Mouse (Mus musculus): ENCODE measurements at regions not wholly inside any gene's neighbourhood (a gene's known extent, or its start where the extent isn't known, plus 50 kb on each side); places are given as distances from the start of the nearest gene placed in this dataset.

DNA sequence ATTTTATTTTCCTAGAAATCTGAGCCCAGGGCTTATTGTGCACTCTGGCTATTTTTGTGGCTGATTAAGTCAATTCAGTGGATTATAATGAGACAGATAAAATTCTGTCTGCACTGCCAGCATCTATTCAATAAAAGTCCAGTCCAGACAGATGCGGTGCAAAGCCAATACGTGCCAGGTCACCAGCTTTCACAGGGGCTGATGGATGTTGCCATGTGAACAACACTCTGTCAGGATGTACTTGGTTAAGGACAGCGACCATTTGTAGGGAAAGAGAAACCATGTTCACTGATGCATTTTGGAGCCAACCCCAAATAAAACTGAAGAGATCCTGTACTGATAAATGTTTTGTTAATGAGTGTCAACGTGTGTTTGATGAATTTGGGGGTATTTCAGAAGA, 285.0 kb upstream of the Gnpda2 start:
- peak; percentile 1 for DNase-seq
- intact Hi-C loops (cut with DNase I) = no loop called here

DNA sequence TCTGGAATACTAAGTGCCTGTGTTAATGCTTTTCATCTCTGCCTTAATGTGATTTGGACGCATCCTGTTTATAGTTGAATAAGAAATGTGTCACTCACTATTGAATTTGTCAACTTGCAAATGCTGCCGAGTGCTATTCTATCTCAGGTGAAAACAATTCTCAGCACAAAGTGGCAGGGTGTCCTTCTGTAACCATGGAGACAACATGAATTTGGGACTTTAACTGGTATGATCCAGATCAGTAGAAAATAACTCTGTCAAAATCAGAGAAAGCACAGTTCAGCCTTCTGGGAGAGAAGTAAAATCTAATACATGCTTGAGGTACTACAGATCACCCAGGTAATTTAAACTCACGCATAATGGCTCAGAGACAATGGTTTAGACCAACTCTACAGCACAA, 270.9 kb upstream of the Gnpda2 start:
- DNase-seq = no peak

DNA sequence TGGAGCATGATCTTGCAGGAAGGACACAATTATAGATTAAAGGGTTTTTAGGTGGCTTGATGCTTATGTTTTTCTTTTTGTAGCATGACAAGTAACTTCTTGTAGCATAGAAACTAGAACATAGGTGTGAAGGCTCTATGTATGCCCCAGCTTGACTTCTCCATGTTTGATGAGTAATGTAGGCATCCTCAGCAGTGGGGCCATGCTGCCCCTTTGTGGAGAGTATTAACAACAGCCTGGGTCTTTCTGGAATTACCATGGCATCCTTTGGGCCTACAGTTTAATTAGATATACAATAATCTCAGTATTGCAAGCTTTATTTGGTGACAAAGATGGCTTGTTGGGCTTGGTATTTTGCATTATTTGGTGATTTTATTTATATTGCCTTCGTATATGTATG, 252.7 kb upstream of the Gnpda2 start:
- DNase-seq = no peak
- intact Hi-C loops (cut with DNase I) = no loop called here

More for the DNA sequence above, 270.9 kb upstream of the Gnpda2 start:
- intact Hi-C loops (cut with DNase I) = no loop called here

DNA sequence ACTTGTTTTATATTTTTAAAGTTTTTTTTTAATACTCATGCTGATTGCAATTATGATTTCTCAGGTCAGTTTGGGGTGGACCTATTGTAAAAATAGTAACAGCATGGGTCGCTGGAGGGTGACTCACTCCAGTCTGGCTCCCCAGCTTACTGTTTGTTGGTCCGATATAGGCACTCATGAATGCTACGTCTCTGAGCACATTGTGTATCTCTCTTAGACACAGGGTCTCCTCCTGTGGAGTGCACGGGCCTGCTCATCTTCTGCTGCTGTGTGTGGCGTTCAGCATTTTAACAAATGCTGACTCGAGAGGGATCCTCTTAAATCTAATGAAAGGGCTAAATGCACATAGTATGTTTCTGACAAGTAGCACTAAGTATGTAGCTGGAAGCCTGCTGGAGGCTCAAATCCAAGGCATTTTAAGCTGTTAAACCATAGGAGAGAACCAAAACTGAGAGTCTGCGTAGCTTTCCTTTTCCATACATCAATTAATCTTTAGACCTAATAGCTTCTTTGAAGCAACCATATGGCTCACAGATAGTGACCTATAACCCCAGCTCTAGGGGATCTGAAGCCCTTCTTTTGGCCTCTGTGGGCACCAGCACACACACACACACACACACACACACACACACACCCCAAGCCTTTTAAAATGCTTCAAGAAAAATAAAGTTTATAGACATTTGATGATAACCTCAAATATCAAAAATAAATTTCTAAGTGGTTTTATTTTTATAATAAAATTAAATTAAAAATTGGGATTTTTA, 246.0 kb upstream of the Gnpda2 start:
- DNase-seq = no peak
- intact Hi-C loops (cut with DNase I) = no loop called here

DNA sequence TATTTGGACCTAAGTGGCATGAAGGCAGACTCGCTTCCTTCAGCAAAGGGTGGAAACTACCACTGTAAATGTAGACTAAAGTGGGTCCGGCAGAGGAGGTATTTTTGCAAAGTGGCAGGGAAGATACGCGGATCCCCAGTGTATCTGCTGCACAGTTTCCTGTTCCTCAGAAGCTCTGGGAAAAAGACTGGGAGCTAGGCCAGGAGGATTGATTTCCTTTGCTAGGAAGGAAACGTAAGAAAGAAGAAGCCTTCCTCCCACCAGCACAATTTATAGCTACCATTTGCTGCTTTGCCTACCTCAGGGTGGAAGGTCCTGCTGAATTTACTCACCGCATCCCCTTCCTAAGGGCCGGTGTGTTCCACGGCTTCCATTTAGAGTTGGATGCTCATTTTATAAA, 244.2 kb upstream of the Gnpda2 start:
- DNase-seq = no peak
- intact Hi-C loops (cut with DNase I) = no loop called here

DNA sequence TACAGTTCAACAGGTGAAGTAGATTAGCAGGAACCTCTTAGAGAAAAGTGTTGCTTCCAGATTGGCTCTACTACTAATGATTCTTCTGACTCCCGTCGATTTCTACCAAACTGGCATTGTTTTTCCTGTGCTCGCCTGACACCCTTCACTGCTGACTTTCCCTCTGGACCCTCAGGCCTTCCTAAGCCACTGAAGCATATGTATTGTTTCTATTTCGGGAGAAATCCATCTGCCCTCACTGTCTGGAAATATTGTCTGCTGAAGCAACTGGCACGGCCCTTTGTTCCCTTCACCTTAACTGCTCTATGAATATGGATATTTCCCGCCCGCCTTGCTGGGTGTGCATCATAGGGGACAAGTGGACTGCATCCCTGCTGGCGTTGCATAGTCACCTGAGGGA, 243.0 kb upstream of the Gnpda2 start:
- DNase-seq = no peak
- intact Hi-C loops (cut with DNase I) = no loop called here

DNA sequence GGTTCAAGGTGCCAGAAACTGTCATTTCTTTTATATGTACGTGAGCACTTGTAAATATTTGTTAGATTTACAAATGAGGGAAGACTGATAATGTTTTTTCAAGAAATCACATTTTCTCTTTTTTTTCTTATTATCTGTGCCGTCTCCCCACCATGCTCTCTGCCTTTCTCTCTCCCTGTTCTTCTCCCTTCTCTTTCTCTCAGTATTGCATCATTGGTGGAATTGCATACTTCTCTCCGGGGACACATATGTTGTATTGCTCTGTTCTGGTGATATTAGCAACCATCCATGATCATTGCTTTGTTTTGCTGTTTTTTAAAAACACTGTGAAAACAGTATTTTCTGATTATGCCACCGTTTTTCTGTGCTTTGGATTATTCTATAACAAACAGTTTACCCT, 225.6 kb upstream of the Gnpda2 start:
- DNase-seq = no peak
- intact Hi-C loops (cut with DNase I) = no loop called here

DNA sequence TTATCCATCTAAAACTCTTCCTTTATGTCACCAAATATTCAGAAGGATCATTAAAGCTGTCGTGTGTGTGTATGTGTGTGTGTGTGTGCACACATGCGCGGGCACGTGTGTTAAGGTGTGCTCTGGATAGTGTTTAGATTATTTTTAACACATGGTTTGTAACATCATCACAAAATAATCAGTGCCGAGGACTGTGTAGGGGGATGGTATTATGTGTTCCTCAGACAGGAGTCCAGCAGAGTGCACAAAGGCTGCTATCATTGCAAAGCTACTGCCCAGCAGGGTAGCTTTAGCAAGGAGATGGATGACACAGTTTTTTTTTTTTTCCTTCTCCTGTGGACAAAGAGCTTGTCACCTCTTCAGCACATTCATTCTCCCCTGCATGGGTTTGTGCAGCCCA, 224.9 kb upstream of the Gnpda2 start:
- intact Hi-C loops (cut with DNase I) = no loop called here
- no peak for DNase-seq

DNA sequence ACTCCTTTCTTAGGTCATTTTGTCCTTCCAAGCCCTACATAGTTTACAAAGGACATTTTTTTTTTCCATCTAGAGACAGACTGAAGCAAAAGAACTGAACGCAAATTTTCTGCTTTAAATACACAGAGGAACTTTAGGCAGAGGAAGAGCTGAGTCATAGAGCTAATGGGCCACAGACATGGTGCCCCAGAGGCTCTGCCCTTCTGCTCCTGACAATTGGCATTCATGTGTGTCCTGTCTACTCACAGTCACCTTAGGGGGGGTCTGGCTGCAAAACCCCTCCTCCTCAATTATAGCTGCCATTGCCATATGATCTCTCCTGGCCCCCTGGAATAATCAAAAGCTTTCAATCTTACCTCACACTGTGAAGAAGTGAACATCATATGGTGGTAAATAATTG, 223.2 kb upstream of the Gnpda2 start:
- intact Hi-C loops (cut with DNase I) = no loop called here
- DNase-seq = peak; percentile 39

DNA sequence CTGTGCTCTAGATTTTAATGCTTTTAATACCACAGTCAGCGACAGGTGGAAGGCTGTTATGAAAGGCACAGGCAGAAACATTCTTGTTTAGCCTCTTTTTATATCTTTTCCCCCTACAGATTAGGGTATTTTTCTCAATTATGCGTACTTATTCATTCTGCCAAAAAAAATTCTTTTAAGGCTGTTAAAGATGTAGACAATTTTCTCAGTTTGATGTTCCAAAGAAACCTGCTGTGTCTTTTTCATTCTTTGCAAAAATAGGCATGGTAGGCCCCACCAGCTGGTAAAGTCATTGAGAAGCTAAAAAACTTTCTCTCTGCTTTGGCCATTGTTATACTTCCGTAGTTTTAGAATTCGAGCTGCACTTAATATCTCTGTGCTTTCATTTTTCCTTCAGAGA, 210.5 kb upstream of the Gnpda2 start:
- DNase-seq = no peak
- intact Hi-C loops (cut with DNase I) = no loop called here

DNA sequence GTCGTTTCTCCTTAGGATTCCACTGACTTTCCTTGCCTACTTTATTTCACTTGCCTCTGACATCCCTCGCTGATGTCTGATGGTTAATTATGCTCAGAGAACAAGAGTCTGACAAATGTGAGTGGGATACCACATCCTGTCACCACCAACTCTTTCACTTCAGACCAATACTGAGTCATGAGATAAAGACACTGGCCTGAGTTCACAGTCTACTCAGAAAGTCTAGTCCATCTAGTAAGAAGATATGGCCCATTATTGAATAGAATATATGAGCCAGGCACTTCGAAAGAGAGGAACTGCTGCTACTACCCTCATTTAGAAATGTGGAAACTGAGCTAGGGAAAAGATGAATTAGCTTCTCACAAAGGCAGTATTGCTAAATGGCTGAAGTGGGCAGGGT, 210.0 kb upstream of the Gnpda2 start:
- no peak for DNase-seq
- intact Hi-C loops (cut with DNase I) = no loop called here

DNA sequence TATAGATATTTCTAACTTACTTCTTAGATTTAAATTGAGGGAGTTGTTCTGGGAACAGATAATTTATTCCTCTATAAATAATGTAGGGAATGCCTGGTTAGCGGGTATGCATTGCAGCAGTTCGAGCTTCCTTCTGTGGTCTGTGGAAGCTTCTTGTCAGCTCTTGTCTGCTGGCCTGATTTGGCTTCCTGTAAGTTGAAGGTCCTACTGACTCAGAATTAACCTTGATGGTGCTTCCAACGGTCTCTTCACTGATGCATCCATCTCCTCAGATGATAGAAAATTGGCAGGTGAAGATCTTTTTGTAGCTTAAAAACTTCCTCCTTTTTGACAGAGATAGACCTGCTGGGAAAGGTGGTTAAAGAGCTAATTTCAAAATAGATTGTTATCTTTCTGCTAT, 203.2 kb upstream of the Gnpda2 start:
- no peak for DNase-seq
- intact Hi-C loops (cut with DNase I) = no loop called here

DNA sequence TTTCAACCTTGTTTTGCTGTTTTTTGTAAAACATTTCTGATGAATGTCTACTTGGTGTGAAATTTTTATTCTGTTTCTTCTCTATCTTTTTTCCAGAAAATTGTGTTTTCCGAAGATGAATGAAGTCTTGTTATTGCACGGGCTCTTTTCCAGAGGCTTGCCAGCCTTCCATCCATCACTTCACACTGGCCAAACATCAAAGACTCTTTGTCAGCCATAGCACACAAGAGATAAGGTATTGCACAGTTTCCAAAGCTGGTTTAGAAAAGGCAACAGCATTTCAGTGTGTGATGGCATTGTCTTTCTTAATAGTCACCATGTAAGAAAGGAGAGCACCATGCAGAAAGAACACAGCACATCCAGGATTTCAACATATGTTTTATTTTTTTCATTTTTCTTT, 202.5 kb upstream of the Gnpda2 start:
- intact Hi-C loops (cut with DNase I) = no loop called here
- DNase-seq = no peak

DNA sequence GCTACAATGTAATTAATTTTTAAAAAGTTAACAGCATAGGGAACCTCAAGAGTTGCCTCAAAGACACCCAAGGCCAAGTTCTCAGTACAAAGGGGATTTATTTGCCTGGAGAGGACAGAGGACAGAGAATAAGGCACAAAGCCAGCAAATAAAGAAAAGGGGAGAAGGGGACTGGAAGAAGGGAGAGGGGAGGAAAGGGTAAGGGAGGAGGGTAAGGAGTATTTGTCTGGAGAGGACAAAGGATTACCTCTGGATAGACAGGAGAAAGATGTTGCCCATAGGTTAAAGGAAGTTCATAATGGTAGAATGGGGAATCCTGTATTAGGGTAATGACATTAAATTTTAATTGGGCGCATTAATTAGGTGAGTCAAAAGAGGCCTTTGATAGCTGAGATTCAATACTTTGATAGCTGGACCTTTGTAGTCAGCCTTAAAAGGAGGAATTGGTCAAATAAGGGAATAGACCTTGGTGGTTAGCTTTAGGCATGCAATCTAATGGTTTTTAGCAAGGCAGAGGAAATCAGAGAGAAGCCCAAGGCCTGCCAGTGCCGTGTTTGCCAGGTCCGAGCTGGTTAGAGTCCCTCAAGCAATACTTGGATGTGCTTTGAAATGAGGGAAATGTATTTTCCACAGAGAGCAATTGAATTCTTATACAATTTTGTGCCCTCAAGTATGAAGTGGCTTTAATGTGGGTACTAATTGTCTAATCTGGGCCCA, 164.8 kb upstream of the Gnpda2 start:
- intact Hi-C loops (cut with DNase I) = no loop called here
- no peak for DNase-seq

DNA sequence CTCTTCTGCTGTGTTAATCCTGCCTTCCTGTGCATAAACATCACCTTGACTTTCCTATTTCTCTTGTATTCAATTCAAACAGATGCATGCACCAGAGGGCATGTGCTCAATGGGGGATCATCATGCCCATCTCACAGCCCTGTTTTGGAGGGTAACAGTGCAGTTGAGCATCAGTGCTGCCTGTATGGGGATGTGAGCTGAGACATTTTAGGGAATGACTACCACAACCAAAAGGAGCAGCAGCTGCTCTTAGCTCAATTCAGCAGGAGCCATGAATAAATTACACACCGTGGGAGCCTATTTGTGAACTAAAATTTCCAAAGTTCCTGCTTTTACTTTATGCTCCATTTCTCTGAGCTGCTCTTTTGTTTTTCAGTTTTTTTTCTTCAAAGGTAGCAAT, 164.2 kb upstream of the Gnpda2 start:
- intact Hi-C loops (cut with DNase I) = no loop called here
- no peak for DNase-seq

DNA sequence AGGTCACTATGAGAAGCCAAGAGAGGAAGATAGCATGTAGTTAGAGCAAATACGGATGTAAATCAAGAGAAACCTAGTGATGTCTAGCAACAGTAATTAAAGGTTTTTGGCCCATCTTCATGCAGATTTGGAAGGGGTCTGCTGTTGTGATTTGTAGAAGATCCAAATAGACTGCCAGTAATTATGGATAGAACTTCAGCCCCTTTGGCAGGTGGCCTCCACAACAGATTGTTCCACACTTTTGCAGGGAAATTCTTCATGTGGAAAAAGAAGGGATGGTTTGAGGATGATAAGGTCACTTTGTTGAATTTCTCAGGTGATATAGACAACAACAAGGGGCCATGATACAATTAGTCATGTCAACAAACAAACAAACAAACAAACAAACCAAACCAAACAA, 148.4 kb upstream of the Gnpda2 start:
- DNase-seq = peak; percentile 4
- intact Hi-C loops (cut with DNase I) = no loop called here

DNA sequence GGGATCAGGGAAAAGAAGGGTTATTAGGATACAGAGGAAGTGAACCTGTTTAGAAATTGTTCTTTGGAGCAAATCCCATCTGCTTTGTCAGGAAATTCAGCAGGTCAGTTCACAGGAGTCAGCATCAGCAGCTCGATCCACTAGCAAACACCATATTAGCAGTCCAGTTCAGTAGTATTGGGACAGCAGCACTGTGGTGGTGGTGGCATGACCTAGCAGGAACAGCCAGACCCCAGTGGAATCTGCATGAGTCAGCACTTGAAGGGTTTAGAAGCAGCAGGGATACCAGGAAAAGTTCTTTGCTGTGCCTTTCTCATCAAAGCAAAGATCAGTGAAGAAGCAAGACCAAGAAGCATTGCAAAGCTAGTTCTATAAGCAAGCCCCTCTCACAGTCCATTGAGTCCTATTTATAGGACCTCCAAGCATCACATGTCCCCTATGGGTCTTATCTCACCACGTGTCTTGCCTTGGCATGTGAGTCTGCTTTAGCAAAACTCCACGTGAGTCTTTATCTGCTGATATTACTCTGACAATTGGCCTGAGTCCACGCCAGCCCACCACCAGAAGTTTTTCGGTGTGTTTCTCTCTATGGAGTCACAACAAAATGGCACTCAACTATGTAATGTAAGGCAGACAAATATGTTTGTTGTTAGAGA, 129.3 kb upstream of the Gnpda2 start:
- no peak for DNase-seq
- intact Hi-C loops (cut with DNase I) = no loop called here

DNA sequence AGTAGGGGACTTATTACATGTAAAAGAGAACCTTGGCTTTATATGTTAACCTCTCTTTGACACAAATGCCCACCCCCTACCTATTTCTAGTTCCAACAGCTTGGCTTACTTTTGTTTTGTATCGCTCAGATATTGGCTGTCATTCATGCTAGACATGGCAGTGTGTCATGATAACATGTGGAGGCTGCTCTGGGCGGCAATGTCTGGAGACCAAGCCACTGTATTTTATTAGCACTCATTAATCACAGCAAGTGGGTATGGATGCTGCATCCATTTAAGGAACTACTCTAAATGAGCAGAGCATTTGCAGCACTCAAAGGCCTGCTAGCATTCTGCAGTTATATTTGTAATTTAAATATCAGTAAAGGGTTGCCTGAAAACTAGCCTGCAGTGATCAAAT, 123.9 kb upstream of the Gnpda2 start:
- intact Hi-C loops (cut with DNase I) = no loop called here
- DNase-seq = no peak

DNA sequence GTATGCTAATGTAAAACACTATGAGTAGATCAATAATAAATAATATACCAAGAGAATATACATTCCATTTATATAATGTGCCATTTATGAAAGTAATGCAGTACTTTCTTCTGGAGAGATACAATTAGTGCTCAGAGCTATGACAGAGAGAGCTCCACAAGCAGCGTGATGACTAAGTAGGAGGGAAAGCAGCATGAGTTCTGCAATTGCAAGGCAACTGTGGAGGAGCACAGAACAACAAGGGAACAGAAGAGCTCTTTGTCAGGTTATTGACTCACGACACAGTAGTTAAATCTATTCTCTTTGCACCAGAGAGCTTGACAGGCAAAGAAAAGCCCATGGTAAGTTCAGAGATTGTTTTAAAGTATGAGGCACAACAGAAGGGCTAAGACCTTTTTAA, 115.0 kb upstream of the Gnpda2 start:
- intact Hi-C loops (cut with DNase I) = loop anchor here (5.0 to 10.0 kb wide), 2 partner anchors 1288 to 1385 kb away; no protein-coding TSS in a partner anchor

DNA sequence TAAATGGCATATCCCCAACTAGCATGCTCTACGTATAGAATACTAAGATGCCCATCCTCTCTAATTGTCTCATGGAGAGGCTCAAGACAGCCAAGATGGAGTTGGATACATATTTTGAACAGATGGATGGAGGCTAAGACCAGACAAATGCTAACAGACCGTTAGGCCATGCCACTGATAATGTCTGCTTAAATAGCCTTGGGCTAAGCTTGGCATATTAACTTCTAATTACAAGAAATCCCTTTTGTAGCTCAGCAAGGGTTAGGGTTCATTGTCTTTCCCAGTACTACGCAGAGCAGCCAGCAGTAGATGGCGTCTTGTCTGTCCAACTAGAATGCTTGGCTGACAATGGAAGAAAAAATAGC, 113.0 kb upstream of the Gnpda2 start:
- peak; percentile 5 for DNase-seq
- intact Hi-C loops (cut with DNase I) = loop anchor here (5.0 to 10.0 kb wide), 2 partner anchors 1290 to 1387 kb away; no protein-coding TSS in a partner anchor

More for the DNA sequence above, 115.0 kb upstream of the Gnpda2 start:
- DNase-seq = no peak

DNA sequence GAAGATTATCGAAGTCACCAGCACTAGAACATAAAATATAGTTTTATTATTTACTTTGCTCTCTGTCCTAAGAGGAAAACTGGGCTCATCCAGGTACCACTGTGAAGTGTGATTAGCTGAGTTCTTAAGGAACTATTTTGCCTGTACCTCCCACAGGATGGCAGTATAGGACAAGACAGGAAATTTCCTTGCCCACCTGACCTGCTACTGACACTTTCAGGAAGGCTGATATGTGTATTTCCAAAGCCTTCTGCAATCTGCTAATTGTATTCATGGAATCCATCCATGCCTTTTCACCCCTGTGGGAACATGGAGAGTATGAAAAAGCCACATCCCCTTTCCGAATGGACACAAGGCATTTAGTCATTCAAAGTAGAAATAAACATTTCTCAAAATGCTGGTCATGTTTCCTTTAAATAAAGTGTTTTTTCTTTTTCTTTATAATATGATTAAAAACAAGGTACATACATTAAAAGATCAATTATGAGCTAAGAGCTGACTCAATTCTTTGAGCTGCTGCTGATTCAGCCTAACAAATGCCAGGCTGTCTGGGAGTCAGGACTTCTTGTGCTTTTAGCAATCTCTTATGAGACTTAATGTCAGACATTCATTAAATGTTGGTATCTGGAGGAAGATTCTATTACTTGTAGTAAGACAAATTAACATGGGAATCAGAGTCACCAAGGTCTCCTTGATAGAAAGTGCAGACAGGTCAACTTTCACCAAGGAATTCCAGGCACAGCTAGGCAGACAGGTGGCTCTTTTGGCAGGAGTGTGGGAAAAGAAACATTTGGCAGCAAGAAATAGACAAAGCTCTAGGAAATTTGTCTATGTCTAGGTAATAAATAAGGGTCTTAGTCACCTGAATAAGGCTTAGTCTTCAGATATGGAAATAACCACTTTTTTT, 112.4 kb upstream of the Gnpda2 start:
- peak; percentile 25 for DNase-seq
- intact Hi-C loops (cut with DNase I) = loop anchor here (5.0 to 10.0 kb wide), 2 partner anchors 1290 to 1388 kb away; no protein-coding TSS in a partner anchor

All from left cerebral cortex, postnatal 4 days (tissue).